Mouse (Mus musculus) G1E (cell line): Measurements from ENCODE around the gene Zfp687. TPM values are rescaled to one million over a fixed set of nuclear protein-coding genes. Genes with fewer than 3 reads are reported as not detected.
A peak's percentile ranks its signal among the peaks of the same experiment; 100 is the strongest.
"Not testable (repeated sequence)": the region's sequence is repeated elsewhere in the genome, so short reads cannot be mapped to it uniquely, and the experiment has no call there.

ENCODE experiments used
- ATAC-seq: 2 replicates; pipeline ENCODE4 v1.8.0; 2016; ENCODE audit warnings: mild to moderate bottlenecking; ENCODE audit not compliant: insufficient number of reproducible peaks, poor library complexity, low FRiP score, severe bottlenecking; ENCODE audit errors: extremely low read depth
- DNase-seq: peaks from one replicate; pipeline ENCODE4 v3.0.0; 2012; ENCODE audit warnings: low spot score
- H3K27me3 ChIP-seq: 2 replicates; pipeline ENCODE4 v1.6.1; 2012; ENCODE audit warnings: mild to moderate bottlenecking, low read length, inconsistent platforms; ENCODE audit not compliant: insufficient read depth
- H3K36me3 ChIP-seq: replicated peaks from 2 replicates; pipeline ENCODE3; 2012; ENCODE audit warnings: mild to moderate bottlenecking, inconsistent platforms
- H3K4me1 ChIP-seq: 2 replicates; pipeline ENCODE4 v1.6.1; 2012; ENCODE audit warnings: low read depth, low read length, inconsistent platforms, mixed read lengths; ENCODE audit not compliant: insufficient read depth
- H3K4me3 ChIP-seq: 2 replicates; pipeline ENCODE4 v1.5.1; 2012; ENCODE audit warnings: low read depth, mild to moderate bottlenecking, inconsistent platforms, low read length, moderate library complexity, mixed read lengths
- H3K9me3 ChIP-seq: replicated peaks from 2 replicates; pipeline ENCODE4 v1.6.1; 2012; ENCODE audit warnings: inconsistent platforms
- CTCF ChIP-seq: IDR thresholded peaks from 2 replicates; pipeline ENCODE4 v1.5.1; 2012; ENCODE audit warnings: low read depth, low read length, inconsistent platforms, mixed read lengths
- GATA1 ChIP-seq: IDR thresholded peaks from 2 replicates; pipeline ENCODE4 v1.6.1; 2012; ENCODE audit warnings: borderline replicate concordance, low read length, inconsistent platforms, mixed read lengths
- GATA2 ChIP-seq: IDR thresholded peaks from 2 replicates; pipeline ENCODE4 v1.6.1; 2012; ENCODE audit warnings: low read depth, low read length, inconsistent platforms, borderline replicate concordance
- POLR2AphosphoS5 ChIP-seq: IDR thresholded peaks from 2 replicates; pipeline ENCODE4 v1.6.1; 2012; ENCODE audit warnings: low read depth, low read length, inconsistent platforms; ENCODE audit not compliant: insufficient replicate concordance
- TAL1 ChIP-seq: conservative IDR thresholded peaks from 2 replicates; pipeline ENCODE4 v1.6.1; 2012; ENCODE audit warnings: low read depth, low read length, inconsistent platforms, mixed read lengths
- polyA plus RNA-seq: library from polyadenylated mRNA; stranded (reverse); fragments of >175 nt; gene quantifications from 2 replicates; pipeline ENCODE4 v1.2.3, GENCODE M21; 2012
- total RNA-seq, 2 experiments: library from RNA; stranded (forward) in 1 of 2; stranded (reverse) in 1 of 2; fragments of 200-1000 nt in 1 of 2; fragments of >200 nt in 1 of 2; fragmentation: Nextera tagmentation in 1 of 2; gene quantifications; 2 replicates each; pipeline ENCODE4 v1.2.3; 2014 to 2017

Zfp687 gene
- total and polyA plus RNA-seq, 3 experiments, result 27.5 to 72.5 (median 52.9) TPM

DNA sequence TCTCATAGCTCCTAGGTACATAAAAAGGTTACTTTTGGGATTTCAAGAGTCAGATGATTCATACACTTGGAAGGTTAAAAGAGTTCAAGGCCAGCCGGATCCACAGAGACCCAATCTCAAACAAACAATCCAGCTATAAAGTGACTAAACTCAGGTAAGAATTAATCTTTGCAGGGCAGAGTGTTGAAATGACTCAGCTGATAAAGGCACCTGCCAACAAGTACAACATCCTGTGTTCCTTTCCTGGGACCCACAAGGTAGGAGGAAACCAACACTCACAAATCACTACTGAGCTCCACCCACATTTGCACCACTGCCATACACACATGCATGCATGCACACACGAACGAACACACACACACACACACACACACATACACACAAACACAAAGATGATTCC is 13.4 kb upstream of the Zfp687 start:
- peaks cover 46% of the 10 kb centered on the region for H3K4me1 ChIP-seq
- H3K4me3 ChIP-seq, result no peak overlapping the region
- no peak for DNase-seq
- H3K9me3 ChIP-seq, result no peaks in the 10 kb centered on the region
- no peaks in the 10 kb centered on the region for H3K27me3 ChIP-seq
- peaks cover 62% of the 10 kb centered on the region for H3K36me3 ChIP-seq
- TF ChIP-seq TAL1 (no peak), GATA1 (no peak), GATA2 (no peak), POLR2AphosphoS5 (no peak), CTCF (no peak)
- ATAC-seq, result no peak

DNA sequence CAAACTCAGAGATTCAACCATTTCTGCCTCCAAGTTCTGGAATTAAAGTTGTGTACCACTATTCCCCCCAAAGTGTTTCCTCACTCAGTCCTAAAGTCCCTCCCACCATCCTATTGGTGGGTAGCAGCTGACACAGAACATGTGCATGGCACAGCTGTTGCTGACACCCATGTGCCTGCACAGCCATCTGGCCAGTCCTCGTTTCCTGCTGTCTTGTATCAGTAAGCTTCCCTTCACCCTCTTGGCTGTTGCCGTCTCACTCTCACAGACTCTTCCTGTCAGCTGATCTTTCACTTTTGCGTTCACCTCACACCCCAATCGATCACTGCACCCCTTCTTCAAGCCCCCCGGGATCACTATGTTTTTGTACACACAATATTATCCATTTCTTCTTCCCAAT is 12.5 kb upstream of the Zfp687 start:
- DNase-seq (no peak), ATAC-seq (peak; percentile 71)
- no peaks in the 10 kb centered on the region for H3K9me3 ChIP-seq
- no peak for TF ChIP-seq CTCF
- no peak for TF ChIP-seq GATA1
- 0 out of 2 replicates have a peak, but pooled peaks have one; percentile 44 for TF ChIP-seq POLR2AphosphoS5
- H3K27me3 ChIP-seq, result no peaks in the 10 kb centered on the region
- 0 out of 2 replicates have a peak overlapping the region, but pooled peaks have one; percentile 28 for H3K4me3 ChIP-seq
- H3K4me1 ChIP-seq, result peaks cover 44% of the 10 kb centered on the region
- peaks cover 55% of the 10 kb centered on the region for H3K36me3 ChIP-seq

DNA sequence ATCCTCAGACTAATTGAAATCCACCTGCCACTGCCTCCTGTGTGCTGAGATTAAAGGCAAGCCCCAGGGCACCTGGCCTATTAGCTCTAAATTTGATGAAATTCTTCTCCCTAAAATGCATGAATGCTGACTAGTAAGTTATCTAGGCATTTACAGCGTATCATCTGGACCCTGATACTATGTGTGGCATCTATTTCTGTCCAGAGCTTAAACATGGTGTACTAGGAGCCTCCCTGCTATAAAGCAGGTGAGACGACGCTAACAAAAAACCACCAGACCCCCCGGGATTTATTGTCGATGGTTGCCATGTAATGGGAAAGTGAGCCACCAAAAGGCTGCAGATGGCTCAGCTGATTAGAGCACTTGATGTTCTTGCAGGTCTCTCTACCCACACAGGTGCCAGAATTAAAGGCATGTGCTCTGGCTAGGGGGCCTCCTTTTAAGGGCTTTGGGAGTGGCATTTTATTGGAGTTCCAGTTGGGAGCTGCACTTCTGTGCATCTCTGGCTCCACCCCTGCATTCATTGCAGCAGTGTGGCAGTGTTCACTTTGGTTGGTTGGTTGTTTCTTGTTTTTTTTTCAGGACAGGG is 11.9 kb upstream of the Zfp687 start:
- ATAC-seq, result peak; percentile 26; the same call in 1 of the 2 replicates

DNA sequence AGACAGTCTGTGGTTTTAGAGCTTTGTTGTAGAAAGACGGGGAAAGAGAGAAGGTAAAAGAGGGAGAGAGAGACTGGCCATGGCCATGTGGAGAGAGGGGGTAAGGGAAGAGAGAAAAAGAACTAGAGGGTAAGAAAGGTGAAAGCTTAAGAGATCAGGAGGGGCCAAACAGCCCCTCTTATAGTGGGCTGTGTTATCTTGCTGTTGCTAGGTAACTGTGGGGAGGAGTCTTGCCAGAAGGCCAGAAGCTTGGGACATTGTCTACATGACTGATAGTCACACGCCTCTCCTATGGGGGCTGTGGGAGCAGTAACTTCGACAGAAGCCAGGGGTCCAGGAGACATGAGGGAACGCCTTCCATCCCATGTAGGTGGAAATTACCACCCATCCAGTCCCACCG is 10.0 kb upstream of the Zfp687 start:
- no peaks in the 10 kb centered on the region for H3K9me3 ChIP-seq
- DNase-seq, result no peak
- no peak overlapping the region for H3K4me3 ChIP-seq
- no peak; the same call in 1 of the 2 replicates for TF ChIP-seq POLR2AphosphoS5
- no peak for TF ChIP-seq GATA1
- no peak for TF ChIP-seq TAL1
- TF ChIP-seq GATA2, result no peak
- no peak for TF ChIP-seq CTCF
- peaks cover 48% of the 10 kb centered on the region for H3K4me1 ChIP-seq
- no peak for ATAC-seq
- peaks cover 49% of the 10 kb centered on the region for H3K36me3 ChIP-seq
- H3K27me3 ChIP-seq, result no peaks in the 10 kb centered on the region

More for the DNA sequence above, 11.9 kb upstream of the Zfp687 start:
- TF ChIP-seq TAL1 (no peak), GATA1 (no peak), POLR2AphosphoS5 (no peak), CTCF (no peak), GATA2 (no peak)
- Histone ChIP-seq H3K4me3 (no peak overlapping the region), H3K4me1 (peaks cover 44% of the 10 kb centered on the region), H3K36me3 (peaks cover 54% of the 10 kb centered on the region), H3K9me3 (no peaks in the 10 kb centered on the region), H3K27me3 (no peaks in the 10 kb centered on the region)
- DNase-seq, result no peak

DNA sequence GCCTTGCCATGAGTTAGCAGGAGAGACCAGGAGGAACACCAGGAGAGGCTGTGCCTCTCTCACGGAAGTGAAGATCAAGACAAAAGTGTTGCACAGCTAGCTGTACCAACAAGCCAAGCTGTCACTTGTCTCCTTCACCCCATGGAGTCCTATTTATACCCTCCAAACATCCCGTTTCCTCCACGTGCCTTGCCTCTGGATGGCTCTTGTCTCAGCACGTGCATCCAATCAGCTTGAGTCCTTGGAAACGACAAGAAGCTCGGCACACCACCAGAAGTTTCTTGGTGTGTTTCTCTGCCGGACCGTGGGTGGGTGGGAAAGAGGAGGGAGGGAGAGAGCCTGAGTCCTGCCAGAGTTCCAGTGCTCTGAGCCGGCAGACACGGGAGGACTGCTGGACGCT is 9.3 kb upstream of the Zfp687 start:
- Histone ChIP-seq H3K27me3 (no peaks in the 10 kb centered on the region), H3K36me3 (peaks cover 49% of the 10 kb centered on the region), H3K9me3 (no peaks in the 10 kb centered on the region), H3K4me3 (no peak overlapping the region), H3K4me1 (peaks cover 48% of the 10 kb centered on the region)
- TF ChIP-seq GATA2, result no peak
- TF ChIP-seq CTCF, result no peak
- no peak for TF ChIP-seq GATA1
- TF ChIP-seq POLR2AphosphoS5, result no peak
- TF ChIP-seq TAL1, result no peak
- no peak for ATAC-seq
- no peak for DNase-seq

DNA sequence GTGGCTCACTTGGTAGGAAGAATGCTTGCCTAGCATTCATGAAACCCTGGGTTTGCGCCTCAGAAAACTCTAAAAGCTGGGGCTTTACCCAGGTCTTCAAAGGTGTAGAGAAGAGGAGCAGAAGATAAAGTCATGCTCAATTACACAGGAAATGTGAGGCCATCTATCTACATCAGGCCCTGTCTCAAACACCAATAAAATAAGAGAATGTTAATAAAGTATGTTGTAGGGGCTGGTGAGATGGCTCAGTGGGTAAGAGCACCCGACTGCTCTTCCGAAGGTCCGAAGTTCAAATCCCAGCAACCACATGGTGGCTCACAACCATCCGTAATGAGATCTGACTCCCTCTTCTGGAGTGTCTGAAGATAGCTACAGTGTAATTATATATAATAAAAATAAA is 5.7 kb upstream of the Zfp687 start:
- not testable (repeated sequence) for DNase-seq, H3K27me3 ChIP-seq, ATAC-seq, H3K9me3 ChIP-seq, H3K4me3 ChIP-seq
- H3K36me3 ChIP-seq, result peaks cover 43% of the 10 kb centered on the region
- H3K4me1 ChIP-seq, result peaks cover 37% of the 10 kb centered on the region
